8 mouse cellular contexts compared by ENCODE assay signal in genomic region chr3:89100811-89101210, GRCm38 (mm10). TPM values are rescaled to one million over a fixed set of nuclear protein-coding genes. Genes with fewer than 3 reads are reported as not detected.
DNase-seq lines count a peak whose midpoint lies in the region; ATAC-seq and TF ChIP-seq lines count a peak whose summit lies in the region.

Gene Gm43738, minus strand, starts transcription at chr3:89101099.

- peaks cover 15% of the 10 kb centered on the region for H3K4me1 ChIP-seq in kidney, embryonic 14.5 days (ENCODE audit: control insufficient read depth, insufficient read depth, low read length)
- peaks cover 0 to 5% of the 10 kb centered on the region in 2 experiments; a peak in 2 of 4 replicates for H3K4me1 ChIP-seq in ES-E14 (ENCODE audit: control insufficient read depth in 2 of 2, insufficient read depth in 2 of 2, low read length in 2 of 2, poor library complexity in 1 of 2)
- 0 out of 2 replicates have a peak, but pooled peaks cover 4% of the 10 kb centered on the region for H3K4me1 ChIP-seq in embryonic fibroblast, embryonic 13.5 days (ENCODE audit: control insufficient read depth, insufficient read depth, low read length)
- peaks cover 8% of the 10 kb centered on the region for H3K4me1 ChIP-seq in limb, embryonic 14.5 days (ENCODE audit: control insufficient read depth, insufficient read depth, low read length)
- H3K4me1 ChIP-seq in stomach, postnatal 0 days (replicated peaks; ENCODE audit: control insufficient read depth, insufficient read depth) = peaks cover 2% of the 10 kb centered on the region; the same call in 1 of the 2 replicates

- no peak for TF ChIP-seq CTCF in embryonic fibroblast, embryonic 13.5 days (IDR thresholded peaks at IDR 0.05; ENCODE audit: borderline replicate concordance, insufficient read depth, low read length)
- TF ChIP-seq CTCF in stomach, postnatal 0 days (IDR thresholded peaks at IDR 0.05; ENCODE audit: low read depth) = no peak

- WGBS in kidney, embryonic 14.5 days = 49% methylated on average over 7 of the region's 7 CpGs
- 46% methylated on average over 7 of the region's 7 CpGs for WGBS in limb, embryonic 14.5 days
- 21% methylated on average over 7 of the region's 7 CpGs for WGBS in stomach, postnatal 0 days

- peak within 1 kb of the TSS; percentile 82 for H3K4me3 ChIP-seq in kidney, embryonic 14.5 days (ENCODE audit: low read length)
- H3K4me3 ChIP-seq in ES-E14 (ENCODE audit: insufficient read depth in 1 of 2, low read depth in 1 of 2, low read length in 2 of 2, poor library complexity in 1 of 2, severe bottlenecking in 1 of 2) = peak within 1 kb of the TSS; percentile 83 to 97
- H3K4me3 ChIP-seq in embryonic fibroblast, embryonic 13.5 days (ENCODE audit: insufficient read depth, low read length) = peak within 1 kb of the TSS; percentile 88
- peak within 1 kb of the TSS; percentile 68 for H3K4me3 ChIP-seq in limb, embryonic 14.5 days (replicated peaks; ENCODE audit: low read length)
- H3K4me3 ChIP-seq in stomach, postnatal 0 days (ENCODE audit: low read depth, low read length) = peak within 1 kb of the TSS; percentile 60

- TF ChIP-seq EP300 in stomach, postnatal 0 days (optimal IDR thresholded peaks at IDR 0.05) = no peak

- peak within 1 kb of the TSS; percentile 91 for H3K4me2 ChIP-seq in kidney, embryonic 14.5 days (replicated peaks; ENCODE audit: low read depth, low read length)
- peak within 1 kb of the TSS; percentile 78 for H3K4me2 ChIP-seq in limb, embryonic 14.5 days (replicated peaks; ENCODE audit: low read depth, low read length, severe bottlenecking)
- H3K4me2 ChIP-seq in stomach, postnatal 0 days (replicated peaks; ENCODE audit: low read depth) = peak within 1 kb of the TSS; percentile 82

- 0 out of 2 replicates have a peak within 1 kb of the TSS, but pooled peaks have one; percentile 55 for H3K27ac ChIP-seq in kidney, embryonic 14.5 days (ENCODE audit: low read depth, low read length)
- H3K27ac ChIP-seq in ES-E14 (ENCODE audit: insufficient read depth, low read depth, low read length, poor library complexity, severe bottlenecking) = peak within 1 kb of the TSS; percentile 70
- H3K27ac ChIP-seq in embryonic fibroblast, embryonic 13.5 days (ENCODE audit: insufficient read depth, low read length) = peak within 1 kb of the TSS; percentile 16
- peak within 1 kb of the TSS; percentile 53; the same call in 1 of the 2 replicates for H3K27ac ChIP-seq in limb, embryonic 14.5 days (replicated peaks; ENCODE audit: low read depth, low read length)
- peak within 1 kb of the TSS; percentile 37 for H3K27ac ChIP-seq in stomach, postnatal 0 days (replicated peaks)

- no peak for DNase-seq in kidney, adult 11 months
- no peak for DNase-seq in ES-E14 (ENCODE audit: low read depth, low spot score)
- no peak for DNase-seq in limb, embryonic 14.5 days (ENCODE audit: low spot score)
- DNase-seq in stomach, postnatal 0 days (ENCODE audit: low spot score) = no peak
- DNase-seq in layer of hippocampus, postnatal 36 days = no peak
- no peak for DNase-seq in adrenal gland, postnatal 25 days

- H3K9me3 ChIP-seq in kidney, embryonic 14.5 days (ENCODE audit: control insufficient read depth, low read length) = no peaks in the 10 kb centered on the region
- H3K9me3 ChIP-seq in ES-E14 (ENCODE audit: control insufficient read depth, insufficient read depth, low read depth, low read length) = no peaks in the 10 kb centered on the region
- no peaks in the 10 kb centered on the region for H3K9me3 ChIP-seq in limb, embryonic 14.5 days (ENCODE audit: control insufficient read depth, low read length)
- H3K9me3 ChIP-seq in stomach, postnatal 0 days (ENCODE audit: control insufficient read depth, low read length) = no peaks in the 10 kb centered on the region

- H3K27me3 ChIP-seq in kidney, embryonic 14.5 days (ENCODE audit: control insufficient read depth, insufficient read depth, low read length) = no peaks in the 10 kb centered on the region
- no peaks in the 10 kb centered on the region for H3K27me3 ChIP-seq in limb, embryonic 14.5 days (ENCODE audit: control insufficient read depth, insufficient read depth, low read length)
- no peaks in the 10 kb centered on the region for H3K27me3 ChIP-seq in stomach, postnatal 0 days (ENCODE audit: control insufficient read depth, insufficient read depth, low read length)

- in situ Hi-C loops in ES-E14 (cut with MboI; ENCODE audit: low sequenced_read_pairs in 2 of 2, unreplicated experiment in 2 of 2) = no loop called here

- H3K36me3 ChIP-seq in kidney, embryonic 14.5 days (ENCODE audit: control insufficient read depth, insufficient read depth, low read length) = peaks cover 39% of the 10 kb centered on the region; the same call in 1 of the 2 replicates
- H3K36me3 ChIP-seq in ES-E14 (ENCODE audit: control insufficient read depth, insufficient read depth, low read length, poor library complexity, severe bottlenecking) = peaks cover 29% of the 10 kb centered on the region
- H3K36me3 ChIP-seq in limb, embryonic 14.5 days (ENCODE audit: control insufficient read depth, insufficient read depth, low read length) = peaks cover 47% of the 10 kb centered on the region
- H3K36me3 ChIP-seq in stomach, postnatal 0 days (ENCODE audit: control insufficient read depth, insufficient read depth, low read length) = peaks cover 15% of the 10 kb centered on the region; the same call in 1 of the 2 replicates

- no peak for TF ChIP-seq POLR2A in embryonic fibroblast, embryonic 13.5 days (IDR thresholded peaks at IDR 0.05; ENCODE audit: low read depth, low read length)
- TF ChIP-seq POLR2A in limb, embryonic 14.5 days (IDR thresholded peaks at IDR 0.05; ENCODE audit: borderline replicate concordance, extremely low read depth, insufficient read depth, insufficient read length) = no peak

- peak within 1 kb of the TSS; percentile 74 for H3K9ac ChIP-seq in kidney, embryonic 14.5 days (ENCODE audit: low read depth, low read length)
- peak within 1 kb of the TSS; percentile 77 for H3K9ac ChIP-seq in ES-E14 (ENCODE audit: insufficient read depth, low read depth, low read length, poor library complexity, severe bottlenecking)
- peak within 1 kb of the TSS; percentile 54 for H3K9ac ChIP-seq in limb, embryonic 14.5 days (ENCODE audit: low read depth, low read length, severe bottlenecking)
- H3K9ac ChIP-seq in stomach, postnatal 0 days (ENCODE audit: low read length) = peak within 1 kb of the TSS; percentile 61

- no peak for ATAC-seq in kidney, embryonic 14.5 days (ENCODE audit: low FRiP score, low TSS enrichment)
- ATAC-seq in limb, embryonic 14.5 days (ENCODE audit: low FRiP score, low read depth) = no peak
- no peak for ATAC-seq in stomach, postnatal 0 days (ENCODE audit: low FRiP score, low TSS enrichment)

TF ChIP-seq in ES-E14, 5 proteins besides CTCF, POLR2A, EP300 and RAD21:
- TF ChIP-seq HCFC1 (IDR thresholded peaks at IDR 0.05; ENCODE audit: borderline replicate concordance, insufficient read depth, low read length) (no peak), CHD2 (IDR thresholded peaks at IDR 0.05; ENCODE audit: low read depth, low read length) (no peak), ZC3H11A (IDR thresholded peaks at IDR 0.05; ENCODE audit: borderline replicate concordance, low read depth, low read length) (no peak)

RNA-seq across cellular contexts. Expression of gene Gm43738, which starts in this region (rescaled TPM):
- polyA plus RNA-seq in kidney, embryonic 14.5 days (2014; fragmentation: Nextera tagmentation; extraction: Ambion mirVana) = not detected in 2 replicates
- 0.26 TPM in 1 of 2 replicates, not detected in the other for total RNA-seq in ES-E14 (2012; rRNA removed)
- polyA plus RNA-seq in embryonic fibroblast, embryonic 13.5 days (2011; ENCODE audit: insufficient read length, low read depth, missing spikeins) = not detected in 2 replicates
- polyA plus RNA-seq in limb, embryonic 14.5 days (2012; rRNA removed) = 0.03 TPM in 1 of 2 replicates, not detected in the other
- polyA plus RNA-seq in limb, embryonic 14.5 days (2014; fragmentation: Nextera tagmentation; extraction: Ambion mirVana) = not detected in 2 replicates
- 0.17 TPM in 1 of 2 replicates, not detected in the other for polyA plus RNA-seq in stomach, postnatal 0 days (2015; fragmentation: Nextera tagmentation; extraction: Ambion mirVana)
- not detected for total RNA-seq in layer of hippocampus, postnatal 36 days (2021)
- total RNA-seq in adrenal gland, postnatal 25 days (2021) = 0.39 TPM in 1 of 2 replicates, not detected in the other

Comparison
In these comparisons a context has a peak if more than half of its experiments do, and no peak if none do; other contexts are left out.
1. H3K27ac ChIP-seq: peak in every context shown above with its lines; median percentile 70 in ES-E14; 55 in kidney, embryonic 14.5 days; 53 in limb, embryonic 14.5 days; 37 in stomach, postnatal 0 days; 16 in embryonic fibroblast, embryonic 13.5 days.